Mouse (Mus musculus) 416B (cell line): ENCODE data around the gene Trim2.

Experiments
- DNase-seq: peaks from one replicate; pipeline ENCODE4 v3.0.0; 2011; ENCODE audit warnings: low read depth

The Trim2 gene

GRCm38 (mm10) chr3:84286311-84286710, 20.4 kb downstream of the Trim2 start:
- DNase-seq = no peak

- DNase-seq = no peak
These were observed 21.9 kb downstream of the Trim2 start for GRCm38 (mm10) chr3:84284796-84285195.

- DNase-seq = no peak
These were observed 23.2 kb downstream of the Trim2 start for GRCm38 (mm10) chr3:84283524-84283923.

- no peak for DNase-seq
These were observed 24.7 kb downstream of the Trim2 start for GRCm38 (mm10) chr3:84281936-84282371.

- no peak for DNase-seq
These were observed 27.9 kb downstream of the Trim2 start for GRCm38 (mm10) chr3:84278809-84279208.

- DNase-seq = no peak
These were observed 31.6 kb downstream of the Trim2 start for GRCm38 (mm10) chr3:84275124-84275523.

- DNase-seq = no peak
These were observed 34.2 kb downstream of the Trim2 start for GRCm38 (mm10) chr3:84272293-84273015.

- no peak for DNase-seq
These were observed 34.9 kb downstream of the Trim2 start for GRCm38 (mm10) chr3:84271794-84272193.

GRCm38 (mm10) chr3:84271058-84271457, 35.6 kb downstream of the Trim2 start:
- DNase-seq = no peak

- no peak for DNase-seq
These were observed 36.1 kb downstream of the Trim2 start for GRCm38 (mm10) chr3:84270624-84270995.

GRCm38 (mm10) chr3:84269987-84270623, 36.6 kb downstream of the Trim2 start:
- no peak for DNase-seq

GRCm38 (mm10) chr3:84268434-84268833, 38.2 kb downstream of the Trim2 start:
- DNase-seq = peak; percentile 5

GRCm38 (mm10) chr3:84266391-84266931, 40.2 kb downstream of the Trim2 start:
- DNase-seq = no peak

- DNase-seq = no peak
These were observed 41.6 kb downstream of the Trim2 start for GRCm38 (mm10) chr3:84265084-84265483.

- no peak for DNase-seq
These were observed 42.3 kb downstream of the Trim2 start for GRCm38 (mm10) chr3:84264395-84264794.

- peak; percentile 29 for DNase-seq
These were observed 43.9 kb downstream of the Trim2 start for GRCm38 (mm10) chr3:84262804-84263203.

GRCm38 (mm10) chr3:84261863-84262262, 44.8 kb downstream of the Trim2 start:
- DNase-seq = no peak

- DNase-seq = no peak
These were observed 45.8 kb downstream of the Trim2 start for GRCm38 (mm10) chr3:84260837-84261236.

- no peak for DNase-seq
These were observed 46.6 kb downstream of the Trim2 start for GRCm38 (mm10) chr3:84260024-84260535.

- DNase-seq = no peak
These were observed 47.2 kb downstream of the Trim2 start for GRCm38 (mm10) chr3:84259281-84260023.

GRCm38 (mm10) chr3:84258518-84259031, 48.1 kb downstream of the Trim2 start:
- DNase-seq = no peak

GRCm38 (mm10) chr3:84257989-84258517, 48.6 kb downstream of the Trim2 start:
- DNase-seq = no peak
